Mouse (Mus musculus) common myeloid progenitor, adult 5-6 weeks (primary cell): ENCODE results near the gene Olfr1214. TPM values are rescaled to one million over a fixed set of nuclear protein-coding genes. Genes with fewer than 3 reads are reported as not detected.
"Not testable (repeated sequence)": the region's sequence is repeated elsewhere in the genome, so short reads cannot be mapped to it uniquely, and the experiment has no call there.

Experiments
- ATAC-seq: replicated peaks from 2 replicates; pipeline ENCODE4 v1.8.0; 2016; ENCODE audit warnings: low read depth, mild to moderate bottlenecking, moderate TSS enrichment, inconsistent platforms; ENCODE audit not compliant: poor library complexity, severe bottlenecking
- total RNA-seq: library from RNA; stranded (forward); fragments of 200-1000, 187-1606 nt; gene quantifications from 2 replicates; pipeline ENCODE4 v1.2.3, GENCODE M21; 2017

Olfr1214 gene
- not detected in 2 replicates for total RNA-seq

DNA sequence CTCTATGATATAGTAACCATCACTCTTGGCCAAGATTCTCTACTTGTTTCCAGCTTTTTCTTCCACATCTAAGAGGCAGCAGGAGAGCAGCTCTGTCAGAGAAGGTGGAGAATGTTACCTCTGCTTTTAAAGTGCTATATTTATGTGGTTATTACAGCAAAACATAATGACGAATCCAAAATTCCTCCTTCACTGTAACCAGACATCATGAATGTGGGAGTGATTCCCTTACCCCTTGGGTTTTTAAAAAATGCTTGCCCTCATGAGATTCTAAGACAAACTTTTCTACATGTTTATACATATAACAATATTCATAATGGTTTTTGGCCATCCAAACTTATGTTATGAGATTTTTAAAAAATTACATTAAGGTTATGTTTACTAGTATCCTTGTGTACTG lies at the start of gene Olfr1214:
TSS of gene Olfr1214 (minus strand) at position 101 of the 400 bp plus-strand sequence.
- ATAC-seq: no peak

GRCm38 (mm10) chr2:89031965-89032364 lies 39.5 kb upstream of the Olfr1214 start, which contains the start of gene Olfr1217:
TSS of gene Olfr1217 (minus strand) at chr2:89032065.
- ATAC-seq: no peak

DNA sequence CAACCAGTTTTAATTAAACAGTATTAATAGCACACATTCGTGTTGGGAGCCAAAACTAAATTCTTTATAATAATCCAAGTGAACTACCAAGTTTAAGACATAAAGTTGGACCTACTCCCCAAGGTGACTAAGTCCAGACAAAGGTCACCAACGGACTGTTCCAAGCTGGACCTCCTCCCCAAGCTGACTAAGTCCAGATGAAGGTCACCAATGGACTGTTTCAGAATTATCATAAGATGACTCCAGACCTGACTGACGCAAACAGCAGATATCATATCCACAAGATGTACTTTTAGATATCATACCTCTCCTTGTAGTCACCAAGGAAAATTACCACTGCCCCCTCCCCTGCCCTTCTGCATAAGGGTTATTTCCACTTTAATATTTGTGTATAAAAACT lies 29.0 kb upstream of the Olfr1214 start:
- ATAC-seq: not testable (repeated sequence)

DNA sequence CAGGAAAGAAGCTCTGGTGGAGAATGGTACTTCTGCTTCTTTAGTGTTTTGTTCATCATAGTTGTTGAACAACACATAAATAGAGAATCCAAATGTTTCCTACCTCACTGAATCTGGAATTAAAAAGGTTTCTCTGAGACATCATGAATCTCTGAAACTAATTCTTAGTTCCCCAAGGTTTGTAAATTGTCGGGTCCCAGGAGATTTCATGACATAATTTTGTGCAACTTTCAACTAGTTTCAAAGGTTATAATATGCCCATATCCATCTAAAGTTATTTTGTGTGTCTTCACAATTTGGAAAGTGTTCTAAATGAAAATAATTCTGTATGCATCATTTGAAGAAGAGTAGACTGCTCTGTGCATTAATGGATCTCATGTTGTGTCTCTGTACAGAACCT lies 25.8 kb upstream of the Olfr1214 start, which contains the start of gene Olfr1216:
TSS of gene Olfr1216 (minus strand) at position 101 of the 400 bp plus-strand sequence.
- ATAC-seq: no peak

GRCm38 (mm10) chr2:89006873-89007272 lies 14.4 kb upstream of the Olfr1214 start, which contains the start of gene Olfr1215:
TSS of gene Olfr1215 (minus strand) at chr2:89006973.
- ATAC-seq: no peak

DNA sequence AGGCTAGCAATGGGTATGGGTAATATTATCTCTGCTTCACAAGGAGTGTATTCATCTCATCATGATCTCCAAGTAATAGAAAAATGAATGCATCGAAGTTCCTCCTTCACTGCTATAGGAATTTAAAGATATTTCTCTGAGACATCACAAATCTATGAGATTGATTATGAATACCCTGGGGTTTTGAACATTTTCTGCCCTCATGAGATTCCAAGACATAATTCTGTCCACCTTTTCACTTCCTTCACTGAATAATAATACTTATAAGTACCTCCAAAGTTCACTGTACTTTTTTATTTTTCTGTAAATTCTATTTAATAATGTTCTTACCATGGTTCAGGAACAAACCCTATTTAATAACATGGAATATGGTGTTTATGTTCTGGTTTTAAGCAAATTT lies 12.3 kb downstream of the Olfr1214 start, which contains the start of gene Gm13762:
TSS of gene Gm13762 (minus strand) at position 101 of the 400 bp plus-strand sequence.
- no peak for ATAC-seq

GRCm38 (mm10) chr2:88953669-88954068 lies 38.8 kb downstream of the Olfr1214 start, which contains the start of gene Olfr1212:
TSS of gene Olfr1212 (plus strand) at chr2:88953969.
- ATAC-seq: no peak

- ATAC-seq: no peak
These were observed 54.4 kb downstream of the Olfr1214 start, which contains the start of gene Olfr1211 for GRCm38 (mm10) chr2:88938011-88938410. TSS of gene Olfr1211 (minus strand) at chr2:88938111.

Other genes starting within 250 kb of the Olfr1214 start
- gene Olfr1198, start 241.3 kb downstream of the Olfr1214 start, total RNA-seq: not detected in 2 replicates
- gene Olfr1199, start 232.2 kb downstream of the Olfr1214 start, total RNA-seq: not detected in 2 replicates
- not detected in 2 replicates for gene Olfr1200, start 222.2 kb downstream of the Olfr1214 start, total RNA-seq
- gene Olfr1201, start 199.6 kb downstream of the Olfr1214 start, total RNA-seq: not detected in 2 replicates
- gene Olfr1202, start 178.2 kb downstream of the Olfr1214 start, total RNA-seq: not detected in 2 replicates
- not detected in 2 replicates for gene Olfr1205, start 162.9 kb downstream of the Olfr1214 start, total RNA-seq
- gene Olfr1204, start 143.4 kb downstream of the Olfr1214 start, total RNA-seq: not detected in 2 replicates
- gene Olfr1206, start 129.4 kb downstream of the Olfr1214 start, total RNA-seq: not detected in 2 replicates
- not detected in 2 replicates for gene Olfr1208, start 90.3 kb downstream of the Olfr1214 start, total RNA-seq
- not detected in 2 replicates for gene Olfr1209, start 77.5 kb downstream of the Olfr1214 start, total RNA-seq
- gene Olfr1211, start 54.5 kb downstream of the Olfr1214 start, total RNA-seq: not detected in 2 replicates
- gene Olfr1212, start 38.7 kb downstream of the Olfr1214 start, total RNA-seq: not detected in 2 replicates
- gene Gm13762, start 12.4 kb downstream of the Olfr1214 start, total RNA-seq: not detected in 2 replicates
- gene Olfr1215, start 14.3 kb upstream of the Olfr1214 start, total RNA-seq: not detected in 2 replicates
- not detected in 2 replicates for gene Olfr1216, start 25.7 kb upstream of the Olfr1214 start, total RNA-seq
- gene Olfr1217, start 39.4 kb upstream of the Olfr1214 start, total RNA-seq: not detected in 2 replicates
- not detected in 2 replicates for gene Olfr1218, start 68.5 kb upstream of the Olfr1214 start, total RNA-seq
- gene Olfr1219, start 90.9 kb upstream of the Olfr1214 start, total RNA-seq: not detected in 2 replicates
- gene Olfr1220, start 114.2 kb upstream of the Olfr1214 start, total RNA-seq: not detected in 2 replicates
- not detected in 2 replicates for gene Olfr1221, start 124.6 kb upstream of the Olfr1214 start, total RNA-seq
- not detected in 2 replicates for gene Olfr1222, start 140.4 kb upstream of the Olfr1214 start, total RNA-seq
- gene Olfr1223, start 158.9 kb upstream of the Olfr1214 start, total RNA-seq: not detected in 2 replicates
- not detected in 2 replicates for gene Olfr1224-ps1, start 171.4 kb upstream of the Olfr1214 start, total RNA-seq
- gene Olfr1225, start 182.0 kb upstream of the Olfr1214 start, total RNA-seq: not detected in 2 replicates
- not detected in 2 replicates for gene Olfr1226, start 207.4 kb upstream of the Olfr1214 start, total RNA-seq